Mouse (Mus musculus): ENCODE data around the gene Pitpna.
"Not testable (repeated sequence)": the region's sequence is repeated elsewhere in the genome, so short reads cannot be mapped to it uniquely, and the experiment has no call there.

Gene Pitpna

DNA sequence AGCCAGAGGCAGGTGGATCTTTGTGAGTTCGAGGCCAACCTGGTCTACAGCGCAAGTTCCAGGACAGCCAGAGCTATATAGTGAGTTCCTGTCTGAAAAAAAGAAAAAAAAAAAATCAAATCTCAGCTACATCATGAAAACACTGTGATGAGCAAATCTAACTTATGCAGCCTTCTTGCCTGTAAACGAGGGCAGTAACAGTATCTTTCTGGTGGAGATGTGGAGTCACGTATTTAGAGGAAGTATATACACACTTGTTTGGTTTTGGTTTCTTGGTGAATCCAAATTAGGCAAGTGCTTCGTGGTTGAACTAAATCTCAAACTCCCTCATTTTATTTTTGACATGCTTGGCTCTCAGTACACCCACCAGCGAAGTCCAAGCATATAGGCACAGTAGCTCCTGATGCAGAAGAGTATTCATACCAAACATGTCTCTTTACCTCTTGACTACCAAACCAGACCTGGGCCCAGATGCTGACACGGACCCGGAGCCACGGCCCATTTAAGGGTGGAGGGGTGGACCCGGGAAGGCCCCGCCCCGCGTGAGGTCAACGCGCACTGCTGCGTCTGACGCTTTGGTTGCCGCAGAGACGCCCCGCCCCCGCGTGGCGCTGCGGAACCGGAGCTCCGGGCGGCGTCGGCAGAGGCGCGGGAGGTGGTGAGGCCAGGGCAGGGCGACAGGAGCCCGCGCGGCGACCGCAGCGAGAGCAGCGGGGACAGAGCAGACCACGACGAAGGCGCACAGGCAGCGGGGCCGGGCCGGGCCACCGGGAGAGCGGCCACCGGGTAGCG lies at the start of gene Pitpna:
Pitpna (plus strand) TSS at position 605 of the 792 bp plus-strand sequence.
- DNase-seq (ENCODE audit: low spot score) = peak; percentile 95

GRCm38 (mm10) chr11:75538184-75538969 lies 49.5 kb upstream of the Pitpna start:
- DNase-seq (ENCODE audit: low spot score) = no peak

DNA sequence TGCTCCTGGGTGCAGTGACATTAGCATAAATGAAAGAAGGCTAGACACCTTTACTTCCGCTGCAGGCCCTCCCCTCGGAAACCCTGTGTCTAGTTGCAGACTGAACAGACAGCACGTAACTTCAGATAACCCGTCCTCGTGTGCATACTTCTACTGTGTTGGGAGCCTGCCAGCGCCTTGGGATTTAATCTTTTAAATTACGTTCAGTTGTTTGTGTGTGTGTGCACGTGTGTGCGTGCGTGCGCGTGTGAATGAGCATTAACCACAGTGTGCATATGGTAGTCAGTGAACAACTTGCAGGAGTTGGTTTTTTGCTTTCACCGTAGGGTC lies 49.0 kb upstream of the Pitpna start:
- no peak for DNase-seq (ENCODE audit: low spot score)

GRCm38 (mm10) chr11:75540209-75540608 lies 47.7 kb upstream of the Pitpna start:
- no peak for DNase-seq (ENCODE audit: low spot score)

DNA sequence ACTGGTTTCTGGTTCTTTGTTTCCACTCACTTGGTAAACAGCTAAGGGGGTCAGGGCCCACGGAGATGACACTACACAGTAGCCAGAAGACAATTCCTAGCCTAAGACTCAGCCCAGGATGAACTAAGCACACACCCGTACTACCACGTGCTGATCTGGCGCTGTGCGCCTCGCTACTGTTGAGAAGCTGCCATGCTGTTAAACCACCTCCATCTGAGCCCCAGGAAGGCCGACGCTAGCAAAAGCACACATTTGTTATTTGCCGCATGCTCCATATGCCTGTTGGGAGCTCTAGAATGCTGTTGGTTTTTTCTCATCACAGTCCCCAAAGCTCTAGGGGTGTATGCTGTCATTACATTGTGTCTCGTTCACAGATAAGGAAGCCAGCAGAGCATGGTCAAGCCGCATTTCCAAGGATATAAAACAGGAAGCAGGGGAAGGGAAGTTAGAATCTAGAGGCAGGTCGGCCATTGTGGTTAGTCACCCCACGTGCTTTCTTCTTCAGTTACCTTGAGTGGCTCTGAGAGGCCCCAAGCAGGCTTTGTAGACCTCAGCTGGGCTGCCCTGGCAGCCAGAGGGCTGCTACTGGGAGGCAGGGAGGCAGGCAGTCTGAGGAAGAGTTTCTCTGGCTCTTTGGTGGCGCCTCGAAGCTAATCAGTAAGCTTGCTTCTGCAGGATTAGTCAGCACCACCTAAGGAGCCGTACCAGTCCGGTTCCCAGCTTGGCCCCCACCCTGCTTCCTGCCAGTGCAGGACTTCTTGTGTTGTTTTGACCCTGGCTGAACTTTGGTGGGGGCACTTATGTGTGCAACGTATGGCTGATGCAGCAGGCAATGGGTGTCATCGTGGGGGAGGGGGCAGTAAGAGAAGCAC lies 47.0 kb upstream of the Pitpna start:
- DNase-seq (ENCODE audit: low spot score) = no peak

- no peak for DNase-seq (ENCODE audit: low spot score)
Measured at GRCm38 (mm10) chr11:75544713-75545112, 43.2 kb upstream of the Pitpna start.

GRCm38 (mm10) chr11:75546057-75546456 lies 41.8 kb upstream of the Pitpna start:
- no peak for DNase-seq (ENCODE audit: low spot score)

DNA sequence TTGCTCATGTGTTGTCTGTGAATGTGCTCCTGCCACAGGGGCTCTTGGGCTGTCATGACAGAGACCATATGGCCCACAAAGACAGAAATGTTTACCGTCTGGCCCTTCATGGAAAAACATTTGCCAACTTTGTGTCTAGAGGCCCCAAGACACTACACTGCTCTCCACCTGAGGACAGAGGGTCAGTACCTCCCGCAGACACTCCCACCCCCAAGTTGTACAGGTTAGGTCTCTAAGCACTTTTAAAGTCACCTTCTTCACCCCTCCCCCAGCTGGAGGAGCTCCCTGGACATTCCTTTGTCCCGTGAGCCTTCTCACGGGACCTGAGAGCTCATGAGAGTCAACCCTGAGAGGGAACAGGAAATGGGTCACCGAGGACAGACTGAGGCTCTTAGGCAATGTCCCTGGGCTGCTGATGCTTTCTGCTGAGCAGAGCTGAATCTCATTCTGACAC lies 38.2 kb upstream of the Pitpna start:
- DNase-seq (ENCODE audit: low spot score) = no peak

- no peak for DNase-seq (ENCODE audit: low spot score)
Measured at GRCm38 (mm10) chr11:75550200-75550946, 37.5 kb upstream of the Pitpna start.

GRCm38 (mm10) chr11:75551321-75551720 lies 36.6 kb upstream of the Pitpna start:
- no peak for DNase-seq (ENCODE audit: low spot score)

- no peak for DNase-seq (ENCODE audit: low spot score)
Measured at GRCm38 (mm10) chr11:75551961-75552441, 35.9 kb upstream of the Pitpna start.

DNA sequence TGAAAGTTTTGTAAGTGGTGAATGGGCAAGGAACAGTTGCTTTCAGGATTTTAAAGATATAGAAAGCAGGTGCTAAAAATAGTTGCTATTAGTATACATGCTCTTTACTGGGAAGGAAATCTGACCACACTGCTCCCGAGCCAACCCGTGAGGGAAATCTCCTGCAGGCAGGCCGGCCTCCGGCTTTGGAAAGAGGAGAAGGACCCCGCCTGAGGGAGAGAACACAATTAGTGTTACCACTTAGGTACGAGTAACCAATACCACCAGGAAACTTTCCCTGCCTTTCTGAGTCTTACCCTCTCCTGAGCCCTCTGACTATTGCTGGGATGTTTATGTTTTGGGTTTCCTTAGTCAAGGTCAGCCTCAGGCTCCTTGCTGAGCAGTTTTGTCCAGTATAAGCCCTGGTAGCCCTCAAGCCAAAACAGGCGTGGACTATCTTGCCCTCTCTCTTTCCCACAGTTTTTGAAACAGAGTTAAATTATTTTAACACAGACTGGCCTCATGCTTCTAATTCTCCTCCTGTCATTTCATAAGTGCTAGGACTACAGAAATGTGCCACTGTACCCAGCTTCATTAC lies 34.9 kb upstream of the Pitpna start:
- no peak for DNase-seq (ENCODE audit: low spot score)

DNA sequence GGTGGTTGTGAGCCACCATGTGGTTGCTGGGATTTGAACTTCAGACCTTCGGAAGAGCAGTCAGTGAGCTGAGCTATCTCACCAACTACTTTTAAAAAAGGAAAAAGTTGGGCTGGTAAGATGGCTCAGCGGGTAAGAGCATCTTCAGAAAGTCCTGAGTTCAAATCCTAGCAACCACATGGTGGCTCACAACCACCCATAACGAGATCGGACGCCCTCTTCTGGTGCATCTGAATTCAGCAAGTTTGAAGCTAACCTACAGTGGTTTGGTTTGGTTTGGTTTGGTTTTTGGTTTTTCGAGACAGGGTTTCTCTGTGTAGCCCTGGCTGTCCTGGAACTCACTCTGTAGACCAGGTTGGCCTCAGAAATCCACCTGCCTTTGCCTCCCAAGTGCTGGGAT lies 31.9 kb upstream of the Pitpna start:
- not testable (repeated sequence) for DNase-seq (ENCODE audit: low spot score)

GRCm38 (mm10) chr11:75557142-75557541 lies 30.8 kb upstream of the Pitpna start:
- no peak for DNase-seq (ENCODE audit: low spot score)

DNA sequence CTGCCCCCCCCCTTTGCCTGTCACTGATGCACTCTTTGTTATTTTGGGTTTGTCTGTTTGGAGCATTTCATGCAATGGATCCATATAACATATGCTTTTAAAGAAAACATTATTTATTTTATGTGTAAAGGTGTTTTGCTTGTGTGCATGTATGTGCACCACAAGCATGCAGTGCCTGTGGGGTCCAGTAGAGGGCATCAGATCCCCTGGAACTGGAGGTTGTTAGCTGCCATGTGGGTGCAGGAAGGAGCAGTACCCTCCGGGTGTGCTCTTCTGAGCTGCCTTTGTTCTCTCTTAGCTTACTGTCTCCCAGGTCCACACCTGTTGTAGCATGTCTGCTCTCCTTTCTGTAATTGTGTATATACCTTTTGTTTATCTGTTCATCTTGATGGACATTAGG lies 29.8 kb upstream of the Pitpna start:
- DNase-seq (ENCODE audit: low spot score) = no peak

DNA sequence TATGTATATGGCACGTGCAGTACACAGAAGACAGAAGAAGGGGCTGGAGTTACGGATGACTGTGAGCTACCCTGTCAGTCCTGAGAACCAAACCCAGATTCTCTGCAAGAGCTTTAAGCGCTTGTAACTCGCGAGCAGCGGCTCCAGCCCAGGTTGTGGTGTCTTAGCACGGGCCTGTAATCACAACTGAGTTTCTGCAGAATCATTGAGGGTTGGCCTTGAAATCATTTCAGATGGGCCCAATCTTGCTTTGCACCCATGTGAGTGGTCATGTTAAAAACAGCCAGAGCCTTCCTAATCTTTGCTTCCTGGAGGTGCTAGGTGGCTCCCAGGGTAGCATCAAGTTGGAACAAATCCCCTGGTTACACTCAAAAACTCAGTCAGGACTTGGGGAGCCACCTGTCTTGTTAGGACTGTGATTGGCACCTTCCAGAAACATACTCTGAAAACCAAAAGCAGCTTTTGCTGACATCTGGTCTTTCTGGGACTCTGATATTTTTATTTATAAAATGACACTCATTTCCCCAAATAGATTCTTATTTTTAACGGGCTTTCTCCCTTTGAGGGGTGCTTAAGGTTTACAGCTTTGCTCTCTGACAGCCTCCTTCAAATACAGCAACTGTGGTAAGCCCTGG lies 27.9 kb upstream of the Pitpna start:
- no peak for DNase-seq (ENCODE audit: low spot score)

GRCm38 (mm10) chr11:75560530-75561409 lies 27.1 kb upstream of the Pitpna start:
- no peak for DNase-seq (ENCODE audit: low spot score)

GRCm38 (mm10) chr11:75561410-75561791 lies 26.5 kb upstream of the Pitpna start:
- no peak for DNase-seq (ENCODE audit: low spot score)

- no peak for DNase-seq (ENCODE audit: low spot score)
Measured at GRCm38 (mm10) chr11:75562840-75563239, 25.1 kb upstream of the Pitpna start.
